Mouse (Mus musculus): ENCODE results near the gene Alg1. TPM values are rescaled to one million over a fixed set of nuclear protein-coding genes. Genes with fewer than 3 reads are reported as not detected.
A peak's percentile ranks its signal among the peaks of the same experiment; 100 is the strongest.

Gene Alg1
- total and polyA plus RNA-seq, 2 experiments from 2014 or later, result 39.0 to 40.1 TPM

GRCm38 (mm10) chr16:5254346-5255025, 21.1 kb downstream of the Alg1 start:
- H3K4me3 ChIP-seq (ENCODE audit: low read depth, low read length), result peak overlapping the region; percentile 51; the same call in 1 of the 2 replicates
- H3K27ac ChIP-seq (ENCODE audit: low read depth, low read length), result no peak overlapping the region
- 6% methylated on average over 15 of the region's 15 CpGs for WGBS
- H3K27me3 ChIP-seq (ENCODE audit: insufficient read depth, low read length), result no peaks in the 10 kb centered on the region
- H3K4me2 ChIP-seq (ENCODE audit: low read depth, low read length, poor library complexity, severe bottlenecking), result peak overlapping the region; percentile 83
- no peaks in the 10 kb centered on the region; the same call in 1 of the 2 replicates for H3K4me1 ChIP-seq (ENCODE audit: insufficient read depth, low read length)
- peak overlapping the region; percentile 44; the same call in 1 of the 2 replicates for H3K9ac ChIP-seq (replicated peaks; ENCODE audit: low read length, poor library complexity, severe bottlenecking)
- H3K9me3 ChIP-seq (ENCODE audit: low read length), result no peaks in the 10 kb centered on the region
- H3K36me3 ChIP-seq (ENCODE audit: insufficient read depth, low read length), result no peaks in the 10 kb centered on the region
- peak; percentile 78 for DNase-seq (ENCODE audit: low spot score)
- peak; percentile 88 for TF ChIP-seq CTCF (IDR thresholded peaks at IDR 0.05)
- peak; percentile 5; the same call in 1 of the 2 replicates for ATAC-seq (ENCODE audit: low FRiP score)

GRCm38 (mm10) chr16:5255081-5255740, 21.8 kb downstream of the Alg1 start:
- DNase-seq (ENCODE audit: low spot score) (no peak), ATAC-seq (ENCODE audit: low FRiP score) (no peak)
- Histone ChIP-seq H3K4me3 (ENCODE audit: low read depth, low read length) (peak overlapping the region; percentile 51), H3K27me3 (ENCODE audit: insufficient read depth, low read length) (no peaks in the 10 kb centered on the region), H3K4me1 (ENCODE audit: insufficient read depth, low read length) (no peaks in the 10 kb centered on the region; the same call in 1 of the 2 replicates), H3K9me3 (ENCODE audit: low read length) (no peaks in the 10 kb centered on the region), H3K4me2 (ENCODE audit: low read depth, low read length, poor library complexity, severe bottlenecking) (peak overlapping the region; percentile 83), H3K9ac (replicated peaks; ENCODE audit: low read length, poor library complexity, severe bottlenecking) (peak overlapping the region; percentile 44), H3K27ac (ENCODE audit: low read depth, low read length) (0 out of 2 replicates have a peak overlapping the region, but pooled peaks have one; percentile 43), H3K36me3 (ENCODE audit: insufficient read depth, low read length) (no peaks in the 10 kb centered on the region)
- TF ChIP-seq CTCF (IDR thresholded peaks at IDR 0.05), result no peak
- 3% methylated on average over 27 of the region's 27 CpGs for WGBS

- peak within 1 kb of the TSS; percentile 57 for H3K9ac ChIP-seq (replicated peaks; ENCODE audit: low read length, poor library complexity, severe bottlenecking)
- peak; percentile 88 for TF ChIP-seq CTCF (IDR thresholded peaks at IDR 0.05)
- no peaks in the 10 kb centered on the region for H3K36me3 ChIP-seq (ENCODE audit: insufficient read depth, low read length)
- peak; percentile 98 for DNase-seq (ENCODE audit: low spot score)
- H3K9me3 ChIP-seq (ENCODE audit: low read length), result no peaks in the 10 kb centered on the region
- 0 out of 2 replicates have a peak within 1 kb of the TSS, but pooled peaks have one; percentile 43 for H3K27ac ChIP-seq (ENCODE audit: low read depth, low read length)
- H3K4me2 ChIP-seq (ENCODE audit: low read depth, low read length, poor library complexity, severe bottlenecking), result peak within 1 kb of the TSS; percentile 83
- peak within 1 kb of the TSS; percentile 51 for H3K4me3 ChIP-seq (ENCODE audit: low read depth, low read length)
- under 1% methylated on average over 56 of the region's 57 CpGs for WGBS
- no peaks in the 10 kb centered on the region; the same call in 1 of the 2 replicates for H3K4me1 ChIP-seq (ENCODE audit: insufficient read depth, low read length)
- H3K27me3 ChIP-seq (ENCODE audit: insufficient read depth, low read length), result no peaks in the 10 kb centered on the region
- peak; percentile 97 for ATAC-seq (ENCODE audit: low FRiP score)
Observed at GRCm38 (mm10) chr16:5255779-5256496, 22.5 kb downstream of the Alg1 start, which contains the start of gene Eef2kmt. TSS of gene Eef2kmt (minus strand) at chr16:5255983.

GRCm38 (mm10) chr16:5263156-5263555, 29.7 kb downstream of the Alg1 start:
- no peak overlapping the region for H3K27ac ChIP-seq (ENCODE audit: low read depth, low read length)
- 84% methylated on average over 8 of the region's 8 CpGs for WGBS
- no peak for DNase-seq (ENCODE audit: low spot score)
- no peak for ATAC-seq (ENCODE audit: low FRiP score)
- no peak for TF ChIP-seq CTCF (IDR thresholded peaks at IDR 0.05)
- 0 out of 2 replicates have a peak, but pooled peaks cover 3% of the 10 kb centered on the region for H3K9me3 ChIP-seq (ENCODE audit: low read length)
- H3K9ac ChIP-seq (replicated peaks; ENCODE audit: low read length, poor library complexity, severe bottlenecking), result no peak overlapping the region
- no peaks in the 10 kb centered on the region for H3K36me3 ChIP-seq (ENCODE audit: insufficient read depth, low read length)
- no peak overlapping the region for H3K4me2 ChIP-seq (ENCODE audit: low read depth, low read length, poor library complexity, severe bottlenecking)
- no peak overlapping the region for H3K4me3 ChIP-seq (ENCODE audit: low read depth, low read length)
- no peaks in the 10 kb centered on the region for H3K27me3 ChIP-seq (ENCODE audit: insufficient read depth, low read length)
- no peaks in the 10 kb centered on the region for H3K4me1 ChIP-seq (ENCODE audit: insufficient read depth, low read length)

GRCm38 (mm10) chr16:5263926-5264325, 30.5 kb downstream of the Alg1 start:
- no peak for DNase-seq (ENCODE audit: low spot score)
- no peak for ATAC-seq (ENCODE audit: low FRiP score)
- no peaks in the 10 kb centered on the region for H3K4me1 ChIP-seq (ENCODE audit: insufficient read depth, low read length)
- no peak overlapping the region for H3K27ac ChIP-seq (ENCODE audit: low read depth, low read length)
- H3K4me2 ChIP-seq (ENCODE audit: low read depth, low read length, poor library complexity, severe bottlenecking), result no peak overlapping the region
- H3K9me3 ChIP-seq (ENCODE audit: low read length), result 0 out of 2 replicates have a peak, but pooled peaks cover 3% of the 10 kb centered on the region
- no peaks in the 10 kb centered on the region for H3K36me3 ChIP-seq (ENCODE audit: insufficient read depth, low read length)
- H3K27me3 ChIP-seq (ENCODE audit: insufficient read depth, low read length), result no peaks in the 10 kb centered on the region
- no peak for TF ChIP-seq CTCF (IDR thresholded peaks at IDR 0.05)
- 89% methylated on average over 7 of the region's 7 CpGs for WGBS
- H3K4me3 ChIP-seq (ENCODE audit: low read depth, low read length), result no peak overlapping the region
- H3K9ac ChIP-seq (replicated peaks; ENCODE audit: low read length, poor library complexity, severe bottlenecking), result no peak overlapping the region

Data from midbrain, postnatal 0 days (tissue).